Mouse (Mus musculus): ENCODE data around the gene Cwf19l1. TPM values are rescaled to one million over a fixed set of nuclear protein-coding genes. Genes with fewer than 3 reads are reported as not detected.
A peak's percentile ranks its signal among the peaks of the same experiment; 100 is the strongest.

The Cwf19l1 gene
- polyA plus RNA-seq, 1 experiment from 2014 or later, result 23.7 TPM

- 0 out of 2 replicates have a peak, but pooled peaks cover 3% of the 10 kb centered on the region for H3K27me3 ChIP-seq (ENCODE audit: insufficient read depth, low read length)
- DNase-seq (ENCODE audit: low spot score) (no peak), ATAC-seq (replicated peaks; ENCODE audit: low FRiP score, low read depth) (no peak)
- no peaks in the 10 kb centered on the region for H3K36me3 ChIP-seq (ENCODE audit: insufficient read depth, low read length)
- H3K27ac ChIP-seq, result no peak overlapping the region
- no peak overlapping the region for H3K9ac ChIP-seq (ENCODE audit: low read depth, low read length)
- H3K4me2 ChIP-seq (ENCODE audit: low read length), result no peak overlapping the region
- WGBS, result 85% methylated on average over 3 of the region's 3 CpGs
- H3K4me1 ChIP-seq (replicated peaks; ENCODE audit: insufficient read depth, low read length), result no peaks in the 10 kb centered on the region
- H3K9me3 ChIP-seq (replicated peaks; ENCODE audit: low read length), result no peaks in the 10 kb centered on the region
- no peak overlapping the region for H3K4me3 ChIP-seq (replicated peaks; ENCODE audit: low read depth, low read length)
- TF ChIP-seq CTCF (IDR thresholded peaks at IDR 0.05; ENCODE audit: low read depth), result no peak
Measured at GRCm38 (mm10) chr19:44159386-44159785, 23.7 kb upstream of the Cwf19l1 start.

- no peaks in the 10 kb centered on the region for H3K36me3 ChIP-seq (ENCODE audit: insufficient read depth, low read length)
- H3K4me3 ChIP-seq (replicated peaks; ENCODE audit: low read depth, low read length), result no peak overlapping the region
- no peak overlapping the region for H3K4me2 ChIP-seq (ENCODE audit: low read length)
- peaks cover 3% of the 10 kb centered on the region; the same call in 1 of the 2 replicates for H3K27me3 ChIP-seq (ENCODE audit: insufficient read depth, low read length)
- no peak overlapping the region for H3K27ac ChIP-seq
- no peak for TF ChIP-seq CTCF (IDR thresholded peaks at IDR 0.05; ENCODE audit: low read depth)
- ATAC-seq (replicated peaks; ENCODE audit: low FRiP score, low read depth) (no peak), DNase-seq (ENCODE audit: low spot score) (no peak)
- no peak overlapping the region for H3K9ac ChIP-seq (ENCODE audit: low read depth, low read length)
- WGBS, result 94% methylated on average over 10 of the region's 10 CpGs
- no peaks in the 10 kb centered on the region for H3K4me1 ChIP-seq (replicated peaks; ENCODE audit: insufficient read depth, low read length)
- no peaks in the 10 kb centered on the region for H3K9me3 ChIP-seq (replicated peaks; ENCODE audit: low read length)
Measured at GRCm38 (mm10) chr19:44157005-44157404, 21.3 kb upstream of the Cwf19l1 start.

- no peaks in the 10 kb centered on the region for H3K9me3 ChIP-seq (replicated peaks; ENCODE audit: low read length)
- H3K36me3 ChIP-seq (ENCODE audit: insufficient read depth, low read length), result no peaks in the 10 kb centered on the region
- no peak overlapping the region for H3K9ac ChIP-seq (ENCODE audit: low read depth, low read length)
- ATAC-seq (replicated peaks; ENCODE audit: low FRiP score, low read depth) (no peak), DNase-seq (ENCODE audit: low spot score) (no peak)
- H3K4me2 ChIP-seq (ENCODE audit: low read length), result no peak overlapping the region
- no peaks in the 10 kb centered on the region; the same call in 1 of the 2 replicates for H3K27me3 ChIP-seq (ENCODE audit: insufficient read depth, low read length)
- H3K27ac ChIP-seq, result no peak overlapping the region
- WGBS, result 83% methylated on average over 5 of the region's 5 CpGs
- no peak overlapping the region for H3K4me3 ChIP-seq (replicated peaks; ENCODE audit: low read depth, low read length)
- H3K4me1 ChIP-seq (replicated peaks; ENCODE audit: insufficient read depth, low read length), result no peaks in the 10 kb centered on the region
- TF ChIP-seq CTCF (IDR thresholded peaks at IDR 0.05; ENCODE audit: low read depth), result no peak
Measured at GRCm38 (mm10) chr19:44153781-44154180, 18.1 kb upstream of the Cwf19l1 start.

GRCm38 (mm10) chr19:44148991-44149390 is 13.3 kb upstream of the Cwf19l1 start:
- 73% methylated on average over 2 of the region's 2 CpGs for WGBS
- Histone ChIP-seq H3K9me3 (replicated peaks; ENCODE audit: low read length) (no peaks in the 10 kb centered on the region), H3K9ac (ENCODE audit: low read depth, low read length) (no peak overlapping the region), H3K4me2 (ENCODE audit: low read length) (no peak overlapping the region), H3K4me3 (replicated peaks; ENCODE audit: low read depth, low read length) (no peak overlapping the region), H3K4me1 (replicated peaks; ENCODE audit: insufficient read depth, low read length) (peaks cover 5% of the 10 kb centered on the region; the same call in 1 of the 2 replicates), H3K27ac (no peak overlapping the region), H3K36me3 (ENCODE audit: insufficient read depth, low read length) (no peaks in the 10 kb centered on the region), H3K27me3 (ENCODE audit: insufficient read depth, low read length) (no peaks in the 10 kb centered on the region; the same call in 1 of the 2 replicates)
- ATAC-seq (replicated peaks; ENCODE audit: low FRiP score, low read depth) (no peak), DNase-seq (ENCODE audit: low spot score) (no peak)
- TF ChIP-seq CTCF (IDR thresholded peaks at IDR 0.05; ENCODE audit: low read depth), result no peak

- ATAC-seq (replicated peaks; ENCODE audit: low FRiP score, low read depth) (no peak), DNase-seq (ENCODE audit: low spot score) (peak; percentile 21)
- Histone ChIP-seq H3K4me3 (replicated peaks; ENCODE audit: low read depth, low read length) (no peak overlapping the region), H3K9me3 (replicated peaks; ENCODE audit: low read length) (no peaks in the 10 kb centered on the region), H3K9ac (ENCODE audit: low read depth, low read length) (no peak overlapping the region), H3K4me1 (replicated peaks; ENCODE audit: insufficient read depth, low read length) (peaks cover 5% of the 10 kb centered on the region; the same call in 1 of the 2 replicates), H3K27me3 (ENCODE audit: insufficient read depth, low read length) (no peaks in the 10 kb centered on the region; the same call in 1 of the 2 replicates), H3K36me3 (ENCODE audit: insufficient read depth, low read length) (no peaks in the 10 kb centered on the region), H3K4me2 (ENCODE audit: low read length) (no peak overlapping the region), H3K27ac (no peak overlapping the region)
- TF ChIP-seq CTCF (IDR thresholded peaks at IDR 0.05; ENCODE audit: low read depth), result peak; percentile 48; the same call in 1 of the 2 replicates
- 23% methylated on average over 2 of the region's 2 CpGs for WGBS
Measured at GRCm38 (mm10) chr19:44148345-44148744, 12.7 kb upstream of the Cwf19l1 start.

- Histone ChIP-seq H3K36me3 (ENCODE audit: insufficient read depth, low read length) (peaks cover 12% of the 10 kb centered on the region), H3K4me3 (replicated peaks; ENCODE audit: low read depth, low read length) (no peak overlapping the region), H3K4me1 (replicated peaks; ENCODE audit: insufficient read depth, low read length) (peaks cover 5% of the 10 kb centered on the region; the same call in 1 of the 2 replicates), H3K27ac (no peak overlapping the region), H3K9ac (ENCODE audit: low read depth, low read length) (no peak overlapping the region), H3K9me3 (replicated peaks; ENCODE audit: low read length) (no peaks in the 10 kb centered on the region), H3K27me3 (ENCODE audit: insufficient read depth, low read length) (no peaks in the 10 kb centered on the region), H3K4me2 (ENCODE audit: low read length) (no peak overlapping the region)
- no peak for TF ChIP-seq CTCF (IDR thresholded peaks at IDR 0.05; ENCODE audit: low read depth)
- ATAC-seq (replicated peaks; ENCODE audit: low FRiP score, low read depth), result no peak
- WGBS, result 94% methylated on average over 8 of the region's 8 CpGs
- no peak for DNase-seq (ENCODE audit: low spot score)
Measured at GRCm38 (mm10) chr19:44146951-44147350, 11.3 kb upstream of the Cwf19l1 start.

- TF ChIP-seq CTCF (IDR thresholded peaks at IDR 0.05; ENCODE audit: low read depth), result no peak
- H3K4me3 ChIP-seq (replicated peaks; ENCODE audit: low read depth, low read length), result peak overlapping the region; percentile 75
- H3K4me1 ChIP-seq (replicated peaks; ENCODE audit: insufficient read depth, low read length), result peaks cover 5% of the 10 kb centered on the region; the same call in 1 of the 2 replicates
- DNase-seq (ENCODE audit: low spot score) (no peak), ATAC-seq (replicated peaks; ENCODE audit: low FRiP score, low read depth) (peak; percentile 49; the same call in 1 of the 2 replicates)
- peak overlapping the region; percentile 76; the same call in 1 of the 2 replicates for H3K9ac ChIP-seq (ENCODE audit: low read depth, low read length)
- peak overlapping the region; percentile 79 for H3K4me2 ChIP-seq (ENCODE audit: low read length)
- H3K27me3 ChIP-seq (ENCODE audit: insufficient read depth, low read length), result no peaks in the 10 kb centered on the region
- no peaks in the 10 kb centered on the region for H3K9me3 ChIP-seq (replicated peaks; ENCODE audit: low read length)
- WGBS, result 66% methylated on average over 9 of the region's 9 CpGs
- peaks cover 16% of the 10 kb centered on the region for H3K36me3 ChIP-seq (ENCODE audit: insufficient read depth, low read length)
- no peak overlapping the region for H3K27ac ChIP-seq
Measured at GRCm38 (mm10) chr19:44146568-44146879, 10.8 kb upstream of the Cwf19l1 start.

Data from kidney, postnatal 0 days (tissue).